Mouse (Mus musculus) kidney, embryonic 16.5 days (tissue): ENCODE data around the gene Pecam1. TPM values are rescaled to one million over a fixed set of nuclear protein-coding genes. Genes with fewer than 3 reads are reported as not detected.
A peak's percentile ranks its signal among the peaks of the same experiment; 100 is the strongest.
"Not testable (repeated sequence)": the region's sequence is repeated elsewhere in the genome, so short reads cannot be mapped to it uniquely, and the experiment has no call there.

Experiments
- ATAC-seq: fragments of 200-750 bp; cut with Nextera tagmentation; 2 replicates; pipeline ENCODE4 v1.8.0; 2017; ENCODE audit warnings: moderate TSS enrichment; ENCODE audit not compliant: low FRiP score, low TSS enrichment
- H3K27ac ChIP-seq: fragments of 300-500 bp; sonication (generic); 2 replicates; pipeline ENCODE4 v1.5.1; 2014; ENCODE audit warnings: low read length
- H3K27me3 ChIP-seq: fragments of 300-500 bp; sonication (generic); 2 replicates; pipeline ENCODE4 v1.6.1; 2014; ENCODE audit warnings: low read length, control low read depth, mixed read lengths; ENCODE audit not compliant: insufficient read depth
- H3K36me3 ChIP-seq: fragments of 300-500 bp; sonication (generic); 2 replicates; pipeline ENCODE4 v1.6.1; 2014; ENCODE audit warnings: low read length, control low read depth, mixed read lengths; ENCODE audit not compliant: insufficient read depth
- H3K4me1 ChIP-seq: fragments of 300-500 bp; sonication (generic); 2 replicates; pipeline ENCODE4 v1.6.1; 2014; ENCODE audit warnings: low read length, control low read depth, mixed read lengths; ENCODE audit not compliant: insufficient read depth
- H3K4me2 ChIP-seq: fragments of 300-500 bp; sonication (generic); replicated peaks from 2 replicates; pipeline ENCODE4 v1.6.1; 2014; ENCODE audit warnings: low read depth, low read length
- H3K4me3 ChIP-seq: fragments of 300-500 bp; sonication (generic); 2 replicates; pipeline ENCODE4 v1.5.1; 2014; ENCODE audit warnings: mild to moderate bottlenecking, low read length
- H3K9ac ChIP-seq: fragments of 300-500 bp; sonication (generic); replicated peaks from 2 replicates; pipeline ENCODE4 v1.6.1; 2014; ENCODE audit warnings: low read length
- H3K9me3 ChIP-seq: fragments of 300-500 bp; sonication (generic); 2 replicates; pipeline ENCODE4 v1.6.1; 2016; ENCODE audit warnings: low read length, control low read depth
- WGBS: fragments of 180-500 bp; shearing (Covaris S2); extraction: QIAGEN DNeasy Blood & Tissue Kit; methylation state at CpG from one replicate; pipeline ENCODE4 v1.1.7; 2014; 5-methylcytosine and 5-hydroxymethylcytosine counted together
- polyA plus RNA-seq: library from polyadenylated mRNA; unstranded; fragments of >200 nt; fragmentation: Nextera tagmentation; extraction: Ambion mirVana; gene quantifications from 2 replicates; pipeline ENCODE4 v1.2.1, GENCODE M21; 2015

The Pecam1 gene
- polyA plus RNA-seq, 1 experiment from 2014 or later, result 74.9 TPM

- ATAC-seq, result no peak
- Histone ChIP-seq H3K4me3 (no peak overlapping the region), H3K27ac (no peak overlapping the region), H3K4me2 (no peak overlapping the region), H3K36me3 (no peaks in the 10 kb centered on the region), H3K9me3 (no peaks in the 10 kb centered on the region), H3K4me1 (no peaks in the 10 kb centered on the region), H3K27me3 (no peaks in the 10 kb centered on the region), H3K9ac (no peak overlapping the region)
- WGBS, result 41% methylated on average over 3 of the region's 3 CpGs
Observed at GRCm38 (mm10) chr11:106625577-106625976, 124.9 kb downstream of the Pecam1 start.

- 83% methylated on average over 2 of the region's 2 CpGs for WGBS
- Histone ChIP-seq H3K9ac (no peak overlapping the region), H3K36me3 (no peaks in the 10 kb centered on the region), H3K4me3 (no peak overlapping the region), H3K4me1 (no peaks in the 10 kb centered on the region), H3K9me3 (no peaks in the 10 kb centered on the region), H3K27ac (no peak overlapping the region), H3K27me3 (no peaks in the 10 kb centered on the region), H3K4me2 (no peak overlapping the region)
- ATAC-seq, result no peak
Observed at GRCm38 (mm10) chr11:106623629-106624028, 126.8 kb downstream of the Pecam1 start.

- WGBS, result 76% methylated on average over 8 of the region's 8 CpGs
- H3K27me3 ChIP-seq, result no peaks in the 10 kb centered on the region
- ATAC-seq, result no peak
Observed at GRCm38 (mm10) chr11:106622056-106622455, 128.4 kb downstream of the Pecam1 start.

DNA sequence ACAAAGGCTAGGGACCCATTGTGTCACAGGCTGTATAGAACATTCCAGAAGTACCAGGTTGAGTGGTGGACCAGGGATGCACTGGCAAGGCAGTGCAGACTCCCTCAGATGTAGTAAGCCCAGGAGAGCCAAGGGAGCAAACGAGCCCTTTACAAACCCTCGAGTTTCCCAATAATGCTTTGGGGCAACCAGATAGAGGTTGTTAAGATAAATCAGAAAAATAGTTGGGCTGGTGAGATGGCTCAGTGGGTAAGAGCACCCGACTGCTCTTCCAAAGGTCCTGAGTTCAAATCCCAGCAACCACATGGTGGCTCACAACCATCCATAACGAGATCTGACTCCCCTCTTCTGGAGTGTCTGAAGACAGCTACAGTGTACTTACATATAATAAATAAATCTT is 131.7 kb downstream of the Pecam1 start:
- not testable (repeated sequence) for H3K36me3 ChIP-seq, H3K4me2 ChIP-seq, H3K27ac ChIP-seq, ATAC-seq, H3K4me1 ChIP-seq, H3K9ac ChIP-seq, H3K27me3 ChIP-seq, H3K9me3 ChIP-seq, H3K4me3 ChIP-seq
- WGBS, result 85% methylated on average over 3 of the region's 4 CpGs

More at GRCm38 (mm10) chr11:106622056-106622455, 128.4 kb downstream of the Pecam1 start:
- Histone ChIP-seq H3K4me1 (no peaks in the 10 kb centered on the region), H3K9ac (no peak overlapping the region), H3K4me3 (no peak overlapping the region), H3K27ac (no peak overlapping the region), H3K36me3 (no peaks in the 10 kb centered on the region), H3K4me2 (no peak overlapping the region), H3K9me3 (no peaks in the 10 kb centered on the region)

- Histone ChIP-seq H3K4me2 (no peak overlapping the region), H3K4me3 (no peak overlapping the region), H3K27me3 (no peaks in the 10 kb centered on the region), H3K4me1 (no peaks in the 10 kb centered on the region), H3K9ac (no peak overlapping the region), H3K36me3 (no peaks in the 10 kb centered on the region), H3K27ac (no peak overlapping the region), H3K9me3 (no peaks in the 10 kb centered on the region)
- no peak for ATAC-seq
- WGBS, result 82% methylated on average over 13 of the region's 13 CpGs
Observed at GRCm38 (mm10) chr11:106617821-106618580, 132.4 kb downstream of the Pecam1 start.

- H3K9me3 ChIP-seq, result no peaks in the 10 kb centered on the region
- ATAC-seq, result no peak
- H3K36me3 ChIP-seq, result no peaks in the 10 kb centered on the region
- no peak overlapping the region for H3K9ac ChIP-seq
- peaks cover 6% of the 10 kb centered on the region; the same call in 1 of the 2 replicates for H3K4me1 ChIP-seq
- H3K27ac ChIP-seq, result no peak overlapping the region
- WGBS, result 78% methylated on average over 4 of the region's 4 CpGs
- H3K4me2 ChIP-seq, result no peak overlapping the region
- H3K27me3 ChIP-seq, result no peaks in the 10 kb centered on the region
- no peak overlapping the region for H3K4me3 ChIP-seq
Observed at GRCm38 (mm10) chr11:106615561-106615960, 134.9 kb downstream of the Pecam1 start.

GRCm38 (mm10) chr11:106614339-106614645 is 136.1 kb downstream of the Pecam1 start:
- Histone ChIP-seq H3K4me3 (no peak overlapping the region), H3K9me3 (no peaks in the 10 kb centered on the region), H3K27me3 (no peaks in the 10 kb centered on the region), H3K27ac (no peak overlapping the region), H3K36me3 (no peaks in the 10 kb centered on the region), H3K9ac (no peak overlapping the region), H3K4me2 (no peak overlapping the region), H3K4me1 (peaks cover 8% of the 10 kb centered on the region; the same call in 1 of the 2 replicates)
- 39% methylated on average over 4 of the region's 4 CpGs for WGBS
- no peak for ATAC-seq

DNA sequence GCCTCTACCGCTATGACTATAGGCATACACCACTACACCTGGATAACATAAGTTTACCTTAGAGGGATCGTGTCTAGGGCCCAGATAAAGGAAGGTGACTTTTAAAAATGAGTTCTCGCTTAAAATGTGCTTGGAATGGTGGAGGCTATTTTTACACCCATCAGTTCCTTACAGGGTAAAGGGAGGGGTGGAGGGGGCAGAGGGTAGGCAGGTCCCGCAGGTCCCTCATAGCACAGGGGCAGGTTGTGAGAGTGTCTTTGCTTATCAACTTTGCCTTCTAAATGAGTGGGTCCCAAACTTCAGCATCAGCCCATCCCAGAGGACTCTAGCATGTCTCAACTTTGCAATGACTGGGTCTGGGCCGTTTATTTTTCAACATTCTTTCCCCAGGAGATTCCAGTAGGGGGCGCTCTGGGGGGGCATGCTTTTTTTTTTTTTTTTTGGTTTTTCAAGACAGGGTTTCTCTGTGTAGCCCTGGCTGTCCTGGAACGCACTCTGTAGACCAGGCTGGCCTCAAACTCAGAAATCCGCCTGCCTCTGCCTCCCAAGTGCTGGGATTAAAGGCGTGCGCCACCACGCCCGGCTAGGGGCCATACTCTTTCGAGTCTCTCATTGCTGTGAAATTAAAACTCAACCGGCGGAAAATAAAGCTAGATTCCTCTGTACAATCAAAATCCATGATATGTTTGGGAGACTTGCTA is 136.6 kb downstream of the Pecam1 start:
- Histone ChIP-seq H3K4me3 (peak overlapping the region; percentile 71), H3K36me3 (no peaks in the 10 kb centered on the region), H3K27ac (0 out of 2 replicates have a peak overlapping the region, but pooled peaks have one; percentile 67), H3K27me3 (no peaks in the 10 kb centered on the region), H3K9ac (peak overlapping the region; percentile 59), H3K4me2 (peak overlapping the region; percentile 53), H3K4me1 (peaks cover 8% of the 10 kb centered on the region; the same call in 1 of the 2 replicates), H3K9me3 (no peaks in the 10 kb centered on the region)
- 57% methylated on average over 15 of the region's 15 CpGs for WGBS
- no peak for ATAC-seq

GRCm38 (mm10) chr11:106612961-106613637 is 137.3 kb downstream of the Pecam1 start, which contains the start of gene Tex2:
TSS of gene Tex2 (minus strand) at chr11:106613423.
- Histone ChIP-seq H3K4me3 (peak within 1 kb of the TSS; percentile 71), H3K4me1 (peaks cover 8% of the 10 kb centered on the region; the same call in 1 of the 2 replicates), H3K4me2 (peak within 1 kb of the TSS; percentile 79), H3K27me3 (no peaks in the 10 kb centered on the region), H3K9ac (peak within 1 kb of the TSS; percentile 76), H3K36me3 (no peaks in the 10 kb centered on the region), H3K9me3 (no peaks in the 10 kb centered on the region), H3K27ac (peak within 1 kb of the TSS; percentile 67)
- 0% methylated on average over 45 of the region's 45 CpGs for WGBS
- ATAC-seq, result peak; percentile 97
